Mouse (Mus musculus): ENCODE measurements around the gene Med28. TPM values are rescaled to one million over a fixed set of nuclear protein-coding genes. Genes with fewer than 3 reads are reported as not detected.

Med28 gene
- polyA plus RNA-seq (2012; rRNA removed) = 121 and 124 TPM in 2 replicates

DNA sequence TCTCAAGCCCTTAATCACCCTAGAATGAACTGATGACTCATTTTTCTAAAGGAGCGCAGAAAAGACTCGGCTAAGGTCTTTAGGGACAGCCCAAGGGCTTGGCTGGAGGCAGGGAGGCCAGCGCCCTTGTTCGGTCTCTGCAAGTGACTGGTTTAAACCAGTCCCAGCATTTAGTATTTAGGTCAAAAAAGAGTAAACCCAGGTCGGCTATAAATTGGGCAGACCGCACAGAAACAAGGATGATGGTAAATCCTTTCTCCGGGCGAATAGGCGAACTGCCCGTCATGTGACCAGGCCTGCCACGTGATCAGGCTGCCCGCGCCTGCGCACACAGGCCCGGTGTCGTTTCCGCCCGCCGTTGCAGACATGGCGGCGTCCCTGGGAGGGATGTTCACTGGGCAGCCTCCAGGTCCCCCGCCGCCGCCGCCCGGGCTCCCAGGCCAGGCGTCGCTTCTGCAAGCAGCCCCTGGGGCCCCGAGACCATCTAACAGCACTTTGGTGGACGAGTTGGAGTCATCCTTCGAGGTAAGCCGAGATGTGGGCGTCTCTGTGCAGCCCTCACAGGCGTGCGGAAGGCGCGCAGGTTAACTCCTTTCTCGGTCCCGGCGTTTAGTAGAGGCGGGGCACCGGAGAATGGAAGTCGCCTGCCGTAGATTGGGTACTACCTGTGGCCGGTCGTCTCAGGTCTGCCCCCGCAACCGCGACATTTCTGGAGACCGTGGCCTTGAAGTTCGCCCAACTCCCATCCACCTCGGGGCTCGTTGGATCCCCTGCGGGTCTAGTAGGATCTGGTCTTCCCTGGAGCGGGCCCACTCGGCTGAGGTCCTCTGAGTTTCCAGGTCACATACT lies at the start of gene Med28:
Gene Med28, plus strand, starts transcription at position 270 of the 849 bp plus-strand sequence.
- peak; percentile 87 to 96 for DNase-seq (ENCODE audit: extremely low spot score in 1 of 2, low spot score in 1 of 2)

DNA sequence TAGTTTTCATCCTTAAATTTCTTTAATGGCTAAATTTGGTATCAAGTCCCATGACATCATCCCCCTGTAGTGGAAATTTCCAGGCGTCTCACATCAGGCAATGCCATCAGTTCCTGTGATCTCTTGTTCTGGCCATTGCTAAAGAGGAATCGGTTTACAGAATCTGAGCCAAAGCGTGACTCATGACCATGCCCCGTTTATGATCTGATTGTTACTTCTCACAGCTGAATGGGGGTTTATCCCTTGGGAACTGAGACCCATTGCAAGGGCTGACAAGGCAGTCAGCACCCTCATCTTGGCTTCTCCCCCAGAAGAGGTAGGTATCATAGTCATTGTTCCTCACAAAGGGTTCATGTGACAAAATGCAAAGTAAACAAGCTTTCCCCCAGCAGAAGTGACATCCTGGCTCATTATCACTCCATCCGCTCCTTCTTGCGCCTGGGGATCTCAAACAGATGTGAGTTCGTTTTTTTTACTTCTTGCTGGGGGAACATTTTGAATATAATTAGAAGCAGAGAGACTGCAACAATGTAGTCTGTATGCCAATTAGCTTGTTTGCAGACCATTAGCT lies 47.1 kb upstream of the Med28 start:
- DNase-seq (ENCODE audit: extremely low spot score in 1 of 2, low spot score in 1 of 2) = peak in 1 of 2 experiments; percentile 62

DNA sequence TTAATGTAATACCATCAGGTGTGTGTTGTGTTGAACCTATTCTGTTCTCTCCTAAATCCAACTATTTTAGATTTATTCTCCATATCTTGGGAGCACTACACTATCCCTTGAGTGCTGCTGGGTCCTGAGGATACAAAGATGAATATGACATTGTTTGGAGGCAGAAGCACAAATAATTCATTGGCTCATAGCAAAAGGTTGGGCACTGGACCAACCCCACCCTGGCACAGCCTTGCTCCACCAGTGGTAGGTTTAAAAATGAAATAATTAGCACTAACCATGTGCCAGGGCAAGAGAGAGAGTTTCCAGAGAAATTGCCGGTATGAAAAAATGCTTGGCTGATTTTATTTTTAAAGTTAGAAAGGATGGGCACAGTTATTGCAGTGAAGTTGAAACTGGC lies 46.5 kb upstream of the Med28 start:
- no peak for DNase-seq (ENCODE audit: extremely low spot score in 1 of 2, low spot score in 1 of 2)

DNA sequence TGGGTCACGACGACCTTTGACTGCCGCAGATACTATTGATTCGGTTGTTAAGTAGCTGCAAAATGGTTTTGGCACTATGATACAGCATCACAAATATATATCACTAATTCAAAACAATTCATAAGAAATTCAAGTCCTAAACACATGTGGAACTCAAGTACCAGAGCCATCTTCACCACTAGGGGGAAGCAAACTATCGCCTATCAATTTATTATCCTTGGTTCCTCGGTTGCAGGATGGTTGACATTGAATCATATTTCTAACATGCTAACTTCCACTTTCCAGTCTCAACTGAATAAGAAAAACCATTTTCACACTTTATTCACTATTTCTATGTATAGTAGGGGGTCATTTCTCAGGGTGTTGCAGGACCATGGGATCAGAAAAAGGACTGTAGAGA lies 45.8 kb upstream of the Med28 start:
- peak; percentile 48 to 93 for DNase-seq (ENCODE audit: extremely low spot score in 1 of 2, low spot score in 1 of 2)

DNA sequence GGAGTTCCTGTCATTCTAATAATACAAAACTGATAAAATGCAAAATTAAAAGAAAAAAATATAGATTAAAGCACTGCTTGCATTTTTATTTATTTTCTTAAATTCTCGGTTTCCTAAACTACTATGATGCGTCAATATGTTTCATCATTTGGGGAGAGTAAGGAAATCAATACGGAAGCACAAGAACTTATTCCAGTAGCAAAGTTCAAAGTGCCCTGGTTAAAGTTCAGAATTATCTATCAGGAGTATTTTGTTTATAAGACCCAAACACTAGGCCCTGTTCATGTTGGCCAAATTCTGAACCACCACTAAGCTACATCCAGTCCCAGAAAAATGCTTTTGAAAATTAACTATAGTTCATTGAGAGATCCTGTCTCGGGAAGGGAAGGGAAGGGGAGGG lies 45.3 kb upstream of the Med28 start:
- DNase-seq (ENCODE audit: extremely low spot score in 1 of 2, low spot score in 1 of 2) = no peak

DNA sequence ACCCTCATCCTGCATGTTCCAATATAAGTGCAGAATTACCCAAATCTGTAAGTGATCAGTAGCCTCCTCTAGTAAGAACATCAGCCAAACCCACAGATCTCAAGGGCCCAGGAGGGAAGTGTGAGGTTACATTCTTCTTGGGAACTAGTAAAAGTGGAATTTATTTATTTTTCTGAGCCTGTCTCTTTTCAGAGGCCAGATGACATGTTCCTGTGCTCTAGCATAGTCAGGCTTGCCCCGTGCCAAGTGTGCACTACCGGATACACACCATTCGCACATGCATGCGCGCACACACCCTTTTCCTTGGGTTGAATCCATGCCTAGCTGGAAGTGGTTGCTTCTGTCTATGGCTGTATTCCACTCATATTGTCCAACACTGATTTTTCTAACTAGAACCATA lies 44.3 kb upstream of the Med28 start:
- DNase-seq (ENCODE audit: extremely low spot score in 1 of 2, low spot score in 1 of 2) = no peak

DNA sequence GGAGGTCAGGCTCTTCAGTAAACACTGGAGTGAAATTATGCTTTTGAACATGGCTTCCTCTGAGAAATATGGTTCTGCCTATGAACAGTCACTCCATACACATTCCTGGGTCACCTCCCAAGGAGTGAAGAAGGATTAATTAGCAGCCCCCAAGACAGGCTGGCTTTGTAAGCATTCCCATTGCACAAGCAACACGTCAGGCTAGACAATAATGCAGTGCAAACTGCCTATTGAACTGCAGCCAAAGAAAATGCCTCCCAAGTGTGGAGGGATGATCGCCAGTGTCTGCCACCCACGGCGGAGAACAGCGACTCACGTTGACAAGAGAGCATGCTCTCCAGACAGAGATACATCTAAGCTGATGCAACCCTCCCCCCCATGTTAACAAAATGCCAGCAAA lies 43.7 kb upstream of the Med28 start:
- DNase-seq (ENCODE audit: extremely low spot score in 1 of 2, low spot score in 1 of 2) = peak; percentile 20 to 62

DNA sequence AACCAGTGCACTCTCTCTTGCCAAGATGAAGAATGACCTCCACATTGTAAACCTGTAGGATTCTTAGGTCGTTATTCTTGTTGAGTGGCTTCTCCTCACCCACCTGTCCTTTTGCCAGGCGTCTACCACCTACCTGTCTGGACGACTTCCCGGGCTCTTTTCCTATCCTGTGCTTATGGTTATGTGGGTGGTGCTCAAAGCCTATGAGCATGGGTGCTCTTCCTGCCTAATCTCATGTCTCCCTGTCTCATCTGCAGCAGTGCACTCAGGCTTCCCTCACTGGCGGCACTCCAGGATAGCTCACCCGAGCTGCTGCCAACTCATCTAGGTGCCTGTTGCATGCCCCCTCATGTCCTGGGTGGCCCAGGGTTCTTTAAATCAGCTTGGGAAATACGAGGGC lies 42.4 kb upstream of the Med28 start:
- DNase-seq (ENCODE audit: extremely low spot score in 1 of 2, low spot score in 1 of 2) = no peak

DNA sequence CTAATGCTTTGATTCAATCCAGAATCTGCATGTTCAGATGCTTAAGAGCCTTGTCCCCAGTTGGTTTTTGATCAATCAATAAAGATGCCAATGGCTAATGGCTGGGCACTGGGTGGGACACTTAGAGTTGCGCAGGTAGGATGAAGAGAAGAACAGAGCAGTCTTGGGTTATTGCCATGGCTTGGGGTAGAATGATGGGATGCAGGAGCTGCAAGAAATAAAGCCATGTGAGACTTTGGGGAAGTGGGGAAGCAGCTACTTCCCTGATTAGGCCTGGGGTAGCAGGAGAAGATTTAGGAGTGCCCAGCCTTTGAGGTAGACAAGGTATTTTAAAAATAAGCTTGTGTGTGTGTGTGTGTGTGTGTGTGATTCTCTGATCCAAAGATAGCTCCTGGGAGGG lies 40.0 kb upstream of the Med28 start:
- DNase-seq (ENCODE audit: extremely low spot score in 1 of 2, low spot score in 1 of 2) = no peak

DNA sequence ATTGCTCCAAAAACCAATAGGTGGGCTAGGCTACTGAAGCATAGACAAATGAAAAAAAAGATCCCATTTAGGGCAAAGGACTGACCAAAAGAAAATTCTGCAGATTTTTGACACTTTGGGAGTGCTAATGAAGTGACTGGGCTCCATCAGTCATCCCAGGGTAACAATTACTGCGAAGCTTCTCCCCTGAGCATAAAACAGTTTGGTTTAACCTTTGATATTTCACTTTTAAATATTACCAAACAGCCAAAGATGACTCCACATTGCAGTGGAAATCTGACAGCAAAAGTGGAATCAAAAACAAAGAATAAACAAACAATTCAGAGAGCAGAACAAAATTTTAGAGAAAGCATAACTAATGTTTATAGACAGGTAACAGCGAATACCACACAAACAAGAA lies 38.9 kb upstream of the Med28 start:
- DNase-seq (ENCODE audit: extremely low spot score in 1 of 2, low spot score in 1 of 2) = no peak

DNA sequence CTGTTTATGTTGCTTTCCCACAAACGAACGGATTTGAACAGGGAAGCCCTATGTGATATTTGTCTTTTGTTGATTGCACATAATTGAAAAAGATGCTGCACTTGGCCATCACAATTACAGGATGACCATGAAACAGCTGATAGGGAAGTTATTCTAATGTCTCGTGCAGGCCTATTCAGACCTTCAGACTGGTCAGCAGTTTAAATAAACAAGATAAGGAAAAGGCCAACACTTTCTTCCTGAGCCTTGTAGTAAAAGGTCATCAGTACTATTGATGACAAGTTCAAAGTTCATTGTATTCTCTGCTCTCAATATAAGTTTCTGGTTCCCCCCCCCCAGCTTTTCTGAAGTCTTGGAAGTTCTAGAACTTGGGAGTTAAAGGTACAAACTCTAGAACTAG lies 37.4 kb upstream of the Med28 start:
- DNase-seq (ENCODE audit: extremely low spot score in 1 of 2, low spot score in 1 of 2) = no peak

DNA sequence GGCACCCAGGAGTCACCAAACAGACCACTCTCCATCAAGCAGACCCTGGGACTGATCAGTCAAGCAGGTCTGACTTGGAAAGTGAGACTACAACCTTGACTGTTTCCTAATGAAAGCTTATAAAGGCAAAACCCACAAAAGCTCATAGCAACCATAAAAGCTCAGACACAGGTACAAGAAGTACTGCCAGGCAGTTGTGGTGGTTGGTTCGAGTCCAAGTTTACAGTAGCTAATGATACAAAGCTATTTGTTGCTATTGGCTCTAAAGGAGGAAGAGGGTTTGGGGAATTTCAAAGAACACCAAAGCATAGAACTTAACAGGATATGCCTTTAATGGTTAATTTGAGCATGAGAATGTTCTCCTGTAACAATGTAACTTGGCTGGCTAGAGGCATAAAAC lies 36.4 kb upstream of the Med28 start:
- DNase-seq (ENCODE audit: extremely low spot score in 1 of 2, low spot score in 1 of 2) = no peak

DNA sequence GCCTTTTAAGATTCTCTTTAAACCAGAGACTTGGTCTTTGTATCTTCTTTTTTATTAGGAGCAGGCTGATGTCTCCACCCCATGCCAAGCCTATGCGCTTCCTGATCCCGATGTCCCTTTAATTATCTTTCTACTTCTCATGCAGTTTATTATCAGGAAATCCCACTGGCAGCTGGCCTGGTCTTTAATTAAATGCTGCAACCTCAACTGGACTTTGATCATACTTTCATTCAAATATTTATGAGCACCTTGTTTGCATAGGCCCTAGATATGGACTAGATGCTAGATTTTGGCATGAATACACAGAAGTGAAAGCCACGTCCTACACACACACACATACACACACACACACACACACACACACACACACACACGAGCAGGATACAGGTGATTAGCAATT lies 28.3 kb upstream of the Med28 start:
- DNase-seq (ENCODE audit: extremely low spot score in 1 of 2, low spot score in 1 of 2) = no peak

DNA sequence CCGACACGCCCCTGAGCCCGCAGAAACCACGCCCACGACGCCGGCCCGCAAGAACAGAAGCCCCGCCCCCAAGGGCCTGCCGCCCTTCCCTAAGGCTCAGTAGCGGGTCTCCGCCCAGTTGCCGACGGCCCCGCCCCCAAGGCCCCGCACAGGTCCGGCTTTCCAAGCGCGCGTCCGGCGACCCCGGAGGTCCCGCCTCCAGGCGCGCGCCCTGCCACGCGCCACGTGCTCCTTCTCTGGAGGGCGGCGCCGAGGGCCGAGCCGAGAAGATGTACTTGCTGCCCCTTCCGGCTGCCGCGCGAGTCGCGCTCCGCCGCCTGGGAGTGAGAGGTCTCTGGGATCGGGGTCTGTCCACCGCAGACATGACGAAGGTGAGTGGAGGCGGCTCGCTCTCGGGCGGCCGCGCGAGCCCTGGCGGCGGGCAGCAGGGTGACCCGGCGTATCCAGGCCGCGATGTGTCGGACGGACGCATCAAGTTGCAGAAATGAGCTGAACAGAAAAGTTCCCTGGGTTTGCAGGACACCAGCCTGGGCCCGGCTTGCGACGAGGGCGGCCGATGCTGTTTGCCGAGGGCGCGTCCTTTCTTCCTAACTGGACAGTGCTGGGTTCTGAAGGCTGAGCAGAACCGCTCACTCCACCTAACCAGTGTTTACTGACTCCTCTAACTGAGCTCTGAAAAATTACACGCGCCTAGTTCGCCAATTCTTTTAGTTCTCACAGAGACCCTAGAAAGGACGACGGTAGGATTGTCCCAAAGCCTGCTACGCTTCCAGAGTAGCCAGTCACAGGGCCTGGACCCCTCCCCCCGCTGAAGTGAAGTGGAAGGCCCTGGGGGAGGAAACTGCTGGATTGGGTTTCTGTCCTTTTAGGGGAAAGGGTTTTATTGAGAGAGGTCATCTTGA lies 26.6 kb upstream of the Med28 start, which contains the start of gene Lap3:
Gene Lap3, plus strand, starts transcription at position 184 of the 902 bp plus-strand sequence.
- DNase-seq (ENCODE audit: extremely low spot score in 1 of 2, low spot score in 1 of 2) = peak; percentile 94 to 97

DNA sequence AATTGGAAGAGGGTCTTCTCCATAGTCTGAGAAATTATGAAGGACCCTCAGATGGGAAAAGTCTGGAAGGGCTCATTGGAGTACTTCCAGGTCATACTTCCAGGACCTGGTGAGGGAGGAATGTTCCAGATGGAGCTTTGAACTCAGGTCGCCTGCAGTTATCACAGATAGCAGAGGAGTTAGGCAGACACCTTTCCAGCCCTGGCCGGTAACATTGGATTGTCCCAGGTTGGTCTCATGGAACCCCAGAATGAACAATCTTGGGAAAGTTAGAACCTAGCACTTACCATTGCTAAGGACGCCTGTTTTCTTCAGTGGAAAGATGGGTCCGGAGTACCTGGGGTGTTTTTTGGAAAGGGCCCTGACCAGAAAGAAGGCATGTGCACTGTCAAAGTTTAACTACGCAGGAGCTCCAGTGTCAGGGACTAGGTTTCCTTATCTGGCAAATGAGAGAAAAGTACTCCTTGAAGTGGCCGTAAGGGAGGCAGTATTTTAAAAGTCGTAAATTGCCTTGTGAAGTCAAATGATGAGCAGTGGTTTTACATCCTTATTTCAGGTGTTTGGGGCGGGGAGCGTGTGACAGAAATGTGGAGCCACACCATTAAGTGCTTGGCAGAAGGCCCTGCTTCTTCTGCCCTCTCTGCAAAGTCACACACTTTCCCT lies 25.8 kb upstream of the Med28 start:
- no peak for DNase-seq (ENCODE audit: extremely low spot score in 1 of 2, low spot score in 1 of 2)

DNA sequence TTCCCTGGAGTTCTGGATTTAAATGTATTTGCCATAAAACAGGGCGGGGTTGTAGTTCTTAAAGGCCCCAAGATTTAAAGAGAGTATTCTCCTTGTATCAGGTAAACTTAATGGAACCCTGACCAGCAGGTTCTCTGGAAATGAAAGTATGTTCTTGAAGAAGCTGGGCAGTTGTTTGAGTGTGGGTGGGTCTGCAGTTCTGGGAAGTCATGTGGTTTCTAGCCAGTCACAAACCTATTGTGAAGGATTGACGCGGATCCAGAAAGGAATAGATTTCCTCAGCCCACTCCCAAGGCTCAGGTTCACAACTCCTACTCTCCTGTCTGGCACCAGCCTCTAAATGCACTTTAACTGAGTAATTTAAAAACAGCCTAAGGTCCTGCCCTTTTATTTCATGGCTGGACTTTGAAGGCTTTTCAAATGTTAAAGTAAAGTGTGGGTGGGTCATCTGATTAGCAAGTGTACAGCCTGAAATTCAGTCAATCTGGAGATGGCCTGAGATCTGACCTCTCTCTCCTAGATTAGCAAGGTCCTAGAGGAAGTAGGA lies 24.5 kb upstream of the Med28 start:
- DNase-seq (ENCODE audit: extremely low spot score in 1 of 2, low spot score in 1 of 2) = no peak

DNA sequence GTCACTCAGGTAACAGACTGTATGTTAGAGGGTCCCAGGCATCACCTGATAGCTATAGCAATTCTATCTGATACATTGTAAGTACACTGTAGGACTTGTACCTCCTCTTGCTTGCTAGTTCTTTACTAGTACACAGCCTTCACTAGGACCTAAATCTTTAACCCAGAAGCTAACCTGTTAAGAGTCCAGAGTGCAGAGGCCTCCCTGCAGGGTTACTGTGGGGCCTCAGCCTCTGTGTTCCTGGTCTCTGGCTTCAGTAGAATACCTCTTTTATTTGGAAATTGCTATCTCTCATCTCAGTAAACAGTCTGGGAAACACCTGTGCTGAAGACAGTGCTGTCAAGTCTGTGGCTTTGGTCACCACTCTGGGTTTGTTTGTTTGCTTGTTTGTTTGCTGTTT lies 24.0 kb upstream of the Med28 start:
- DNase-seq (ENCODE audit: extremely low spot score in 1 of 2, low spot score in 1 of 2) = no peak

DNA sequence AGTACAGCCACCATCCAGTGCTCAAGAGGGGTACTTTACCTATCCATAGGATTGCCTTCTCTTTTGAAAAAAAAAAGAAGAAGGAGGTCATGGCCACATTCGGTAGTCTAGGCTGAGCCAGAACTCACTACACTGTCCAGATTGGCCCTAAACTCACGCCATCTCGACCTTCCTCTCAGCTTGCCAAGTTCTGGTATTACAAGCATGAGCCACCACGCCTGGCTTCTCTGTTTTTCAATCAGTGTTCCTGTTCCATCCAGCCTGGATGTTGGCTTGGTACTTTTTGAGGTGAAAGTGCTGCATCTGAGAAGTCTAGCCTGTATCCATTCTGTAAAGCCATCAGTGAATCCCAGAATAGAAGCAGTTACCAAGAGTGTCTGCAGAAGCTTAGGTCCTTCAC lies 23.6 kb upstream of the Med28 start:
- DNase-seq (ENCODE audit: extremely low spot score in 1 of 2, low spot score in 1 of 2) = no peak

DNA sequence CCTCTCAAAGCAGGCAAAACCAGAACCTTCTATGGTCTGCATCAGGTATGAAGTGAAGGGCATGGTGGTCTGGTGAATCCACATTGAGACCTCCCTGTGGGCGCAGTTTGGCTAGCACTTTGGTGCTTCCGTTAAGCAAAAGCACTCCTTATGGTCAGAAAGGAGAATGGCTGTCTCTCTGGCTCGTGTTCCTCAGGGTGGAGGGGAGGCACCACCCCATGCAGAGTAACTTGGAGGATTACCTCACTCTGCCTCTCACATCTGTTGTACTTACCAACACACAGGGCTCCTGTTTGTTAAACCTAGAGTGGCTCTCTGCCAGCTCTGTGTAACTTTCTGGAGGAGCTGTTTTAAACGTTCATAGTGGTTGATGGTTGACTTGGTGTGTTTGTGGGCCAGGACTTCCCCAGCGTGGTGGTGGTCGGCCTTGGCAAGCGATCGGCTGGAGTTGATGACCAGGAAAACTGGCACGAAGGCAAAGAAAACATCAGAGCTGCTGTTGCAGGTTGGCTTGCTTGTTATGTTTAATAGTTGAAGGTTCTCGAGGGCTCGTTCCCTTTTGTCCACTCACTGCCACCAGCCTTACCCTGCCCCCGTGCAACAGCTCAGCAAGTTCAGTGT lies 23.0 kb upstream of the Med28 start:
- no peak for DNase-seq (ENCODE audit: extremely low spot score in 1 of 2, low spot score in 1 of 2)

DNA sequence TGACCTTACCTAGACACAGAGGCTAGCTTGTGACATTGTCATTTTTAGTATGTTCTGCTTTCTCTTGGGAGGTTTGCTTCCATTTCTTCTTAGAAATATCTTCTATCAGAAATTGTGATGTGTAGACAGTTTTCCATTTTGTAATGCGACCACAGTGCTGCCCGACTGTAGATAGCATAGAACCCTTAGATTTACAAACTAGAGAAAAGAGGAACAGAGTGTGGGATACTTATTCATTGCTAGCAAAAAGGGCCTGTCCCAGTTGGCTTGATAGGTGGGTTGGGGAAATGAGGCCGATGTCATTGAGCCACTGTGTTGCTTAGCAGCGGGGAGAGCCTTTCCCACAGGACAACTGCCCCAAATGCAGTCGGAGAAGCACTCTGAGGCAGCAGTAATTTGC lies 22.5 kb upstream of the Med28 start:
- DNase-seq (ENCODE audit: extremely low spot score in 1 of 2, low spot score in 1 of 2) = no peak
